Mouse (Mus musculus) kidney, embryonic 16.5 days (tissue): ENCODE measurements around the gene Hist1h3e. TPM values are rescaled to one million over a fixed set of nuclear protein-coding genes. Genes with fewer than 3 reads are reported as not detected.
"Not testable (repeated sequence)": the region's sequence is repeated elsewhere in the genome, so short reads cannot be mapped to it uniquely, and the experiment has no call there.

Experiments used
- ATAC-seq: fragments of 200-750 bp; cut with Nextera tagmentation; 2 replicates; pipeline ENCODE4 v1.8.0; 2017; ENCODE audit warnings: moderate TSS enrichment; ENCODE audit not compliant: low FRiP score, low TSS enrichment
- H3K27ac ChIP-seq: fragments of 300-500 bp; sonication (generic); 2 replicates; pipeline ENCODE4 v1.5.1; 2014; ENCODE audit warnings: low read length
- H3K27me3 ChIP-seq: fragments of 300-500 bp; sonication (generic); 2 replicates; pipeline ENCODE4 v1.6.1; 2014; ENCODE audit warnings: low read length, control low read depth, mixed read lengths; ENCODE audit not compliant: insufficient read depth
- H3K36me3 ChIP-seq: fragments of 300-500 bp; sonication (generic); 2 replicates; pipeline ENCODE4 v1.6.1; 2014; ENCODE audit warnings: low read length, control low read depth, mixed read lengths; ENCODE audit not compliant: insufficient read depth
- H3K4me1 ChIP-seq: fragments of 300-500 bp; sonication (generic); 2 replicates; pipeline ENCODE4 v1.6.1; 2014; ENCODE audit warnings: low read length, control low read depth, mixed read lengths; ENCODE audit not compliant: insufficient read depth
- H3K4me2 ChIP-seq: fragments of 300-500 bp; sonication (generic); replicated peaks from 2 replicates; pipeline ENCODE4 v1.6.1; 2014; ENCODE audit warnings: low read depth, low read length
- H3K4me3 ChIP-seq: fragments of 300-500 bp; sonication (generic); 2 replicates; pipeline ENCODE4 v1.5.1; 2014; ENCODE audit warnings: mild to moderate bottlenecking, low read length
- H3K9ac ChIP-seq: fragments of 300-500 bp; sonication (generic); replicated peaks from 2 replicates; pipeline ENCODE4 v1.6.1; 2014; ENCODE audit warnings: low read length
- H3K9me3 ChIP-seq: fragments of 300-500 bp; sonication (generic); 2 replicates; pipeline ENCODE4 v1.6.1; 2016; ENCODE audit warnings: low read length, control low read depth
- WGBS: fragments of 180-500 bp; shearing (Covaris S2); extraction: QIAGEN DNeasy Blood & Tissue Kit; methylation state at CpG from one replicate; pipeline ENCODE4 v1.1.7; 2014; 5-methylcytosine and 5-hydroxymethylcytosine counted together
- polyA plus RNA-seq: library from polyadenylated mRNA; unstranded; fragments of >200 nt; fragmentation: Nextera tagmentation; extraction: Ambion mirVana; gene quantifications from 2 replicates; pipeline ENCODE4 v1.2.1, GENCODE M21; 2015

Gene Hist1h3e
- polyA plus RNA-seq, 1 experiment from 2014 or later = 4.7 TPM

GRCm38 (mm10) chr13:23585029-23585441 is 22.9 kb upstream of the Hist1h3e start:
- no peaks in the 10 kb centered on the region for H3K9me3 ChIP-seq
- peak overlapping the region; percentile 83 for H3K4me2 ChIP-seq
- H3K36me3 ChIP-seq = no peaks in the 10 kb centered on the region
- under 1% methylated on average over 21 of the region's 21 CpGs for WGBS
- peak overlapping the region; percentile 88 for H3K9ac ChIP-seq
- no peaks in the 10 kb centered on the region for H3K27me3 ChIP-seq
- peaks cover 35% of the 10 kb centered on the region for H3K4me1 ChIP-seq
- no peak for ATAC-seq
- H3K4me3 ChIP-seq = peak overlapping the region; percentile 46
- peak overlapping the region; percentile 95 for H3K27ac ChIP-seq

DNA sequence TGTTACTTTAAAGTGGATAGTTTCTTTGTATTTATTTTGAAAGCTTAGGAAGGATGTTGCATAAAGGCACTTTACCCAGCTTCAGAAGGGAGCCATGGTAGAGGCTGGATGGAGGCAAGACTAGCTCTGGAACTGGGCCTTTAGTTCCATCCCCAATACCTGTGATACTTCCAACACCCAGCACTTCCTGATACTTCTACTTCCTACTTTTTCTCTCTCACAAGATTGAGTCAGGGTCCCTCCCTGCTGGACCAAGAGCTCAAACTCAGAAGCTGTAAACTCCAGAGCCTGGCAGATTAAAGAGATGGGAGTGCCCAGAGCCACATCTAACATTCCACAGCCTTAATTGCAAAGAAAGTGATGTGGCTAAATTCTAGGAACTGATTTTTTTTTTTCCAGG is 22.2 kb upstream of the Hist1h3e start:
- ATAC-seq = no peak
- H3K9ac ChIP-seq = peak overlapping the region; percentile 88
- H3K27me3 ChIP-seq = no peaks in the 10 kb centered on the region
- no peaks in the 10 kb centered on the region for H3K9me3 ChIP-seq
- no peaks in the 10 kb centered on the region for H3K36me3 ChIP-seq
- H3K27ac ChIP-seq = peak overlapping the region; percentile 95
- peak overlapping the region; percentile 83 for H3K4me2 ChIP-seq
- peaks cover 35% of the 10 kb centered on the region for H3K4me1 ChIP-seq
- peak overlapping the region; percentile 46 for H3K4me3 ChIP-seq

- ATAC-seq = no peak
- Histone ChIP-seq H3K36me3 (no peaks in the 10 kb centered on the region), H3K4me2 (peak overlapping the region; percentile 7; the same call in 1 of the 2 replicates), H3K4me3 (no peak overlapping the region), H3K9me3 (no peaks in the 10 kb centered on the region), H3K27me3 (no peaks in the 10 kb centered on the region), H3K4me1 (peaks cover 35% of the 10 kb centered on the region), H3K27ac (peak overlapping the region; percentile 92), H3K9ac (peak overlapping the region; percentile 7; the same call in 1 of the 2 replicates)
These were observed 21.4 kb upstream of the Hist1h3e start for GRCm38 (mm10) chr13:23583387-23584068.

DNA sequence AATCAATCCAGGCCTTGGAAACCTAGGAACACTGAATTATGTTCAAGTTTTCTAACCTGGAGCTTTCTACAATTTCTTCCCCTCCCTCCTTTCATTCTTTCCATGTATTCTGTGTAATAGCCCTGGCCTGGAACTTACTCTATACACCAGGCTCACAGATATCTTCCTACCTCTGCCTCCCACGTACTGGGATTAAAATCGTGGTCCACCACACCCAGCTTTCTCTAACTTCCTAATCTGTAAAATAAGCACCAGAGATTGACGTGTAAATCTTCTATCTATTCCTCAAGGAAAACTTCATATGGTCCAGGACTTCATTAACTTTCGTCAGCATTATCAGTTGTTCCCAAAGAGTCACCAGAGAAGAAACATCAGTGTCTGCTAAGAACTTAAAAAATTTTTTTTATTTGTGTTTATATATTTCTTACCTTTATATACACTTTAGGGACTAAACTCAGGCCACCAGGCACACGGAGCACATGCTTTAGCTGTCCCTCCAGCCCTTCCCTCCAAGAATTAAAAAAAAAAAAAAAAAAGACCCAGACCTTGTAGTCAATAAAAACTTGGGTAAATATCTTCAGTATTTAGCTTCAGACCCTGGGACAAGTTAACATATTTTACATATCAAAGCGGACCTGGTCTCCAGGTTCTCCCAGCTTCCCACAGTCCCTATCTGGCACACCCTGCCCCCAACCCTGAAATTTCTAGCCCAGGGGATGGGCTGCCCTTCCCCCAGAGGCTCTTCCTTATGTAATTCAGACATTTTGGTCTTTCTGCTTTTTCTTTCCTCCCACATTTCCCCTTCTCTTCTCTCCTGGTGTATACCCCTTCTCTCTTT is 20.3 kb upstream of the Hist1h3e start:
- Histone ChIP-seq H3K36me3 (no peaks in the 10 kb centered on the region), H3K9ac (peak overlapping the region; percentile 79), H3K4me2 (peak overlapping the region; percentile 71), H3K4me1 (peaks cover 35% of the 10 kb centered on the region), H3K27ac (peak overlapping the region; percentile 92), H3K27me3 (no peaks in the 10 kb centered on the region), H3K4me3 (peak overlapping the region; percentile 65), H3K9me3 (no peaks in the 10 kb centered on the region)
- WGBS = 6% methylated on average over 6 of the region's 6 CpGs
- no peak for ATAC-seq

DNA sequence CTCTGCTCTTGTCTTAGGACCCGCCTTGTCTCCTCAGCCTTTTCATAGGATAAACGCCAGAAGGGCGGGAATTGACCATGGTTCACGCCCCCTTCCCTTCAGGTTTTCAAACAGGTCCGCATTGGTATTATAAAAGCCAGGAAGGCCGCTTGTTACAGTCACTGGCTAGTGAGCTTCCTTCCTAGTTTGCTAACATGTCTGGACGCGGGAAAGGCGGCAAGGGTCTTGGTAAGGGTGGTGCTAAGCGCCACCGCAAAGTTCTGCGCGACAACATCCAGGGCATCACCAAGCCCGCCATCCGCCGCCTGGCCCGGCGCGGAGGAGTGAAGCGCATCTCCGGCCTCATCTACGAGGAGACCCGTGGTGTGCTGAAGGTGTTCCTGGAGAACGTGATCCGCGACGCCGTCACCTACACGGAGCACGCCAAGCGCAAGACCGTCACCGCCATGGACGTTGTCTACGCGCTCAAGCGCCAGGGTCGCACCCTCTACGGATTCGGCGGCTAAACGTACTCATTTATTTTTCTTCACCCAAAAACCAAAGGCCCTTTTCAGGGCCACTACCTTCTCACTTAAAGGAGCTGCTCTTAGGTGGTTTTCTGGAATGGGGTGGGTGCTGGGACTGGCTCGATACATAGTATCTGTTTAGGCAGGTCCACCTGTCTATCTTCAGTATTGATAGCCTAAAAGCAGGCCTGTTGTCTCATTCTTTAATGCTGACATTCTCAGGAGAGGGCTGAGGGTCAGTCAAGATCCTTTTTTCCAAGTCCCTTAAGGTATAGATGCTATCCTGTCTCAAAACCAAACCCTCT is 19.4 kb upstream of the Hist1h3e start, which contains the start of gene Hist1h4d:
Hist1h4d (plus strand) TSS at position 191 of the 811 bp plus-strand sequence.
- Histone ChIP-seq H3K36me3 (no peaks in the 10 kb centered on the region), H3K9ac (peak within 1 kb of the TSS; percentile 79), H3K9me3 (no peaks in the 10 kb centered on the region), H3K4me1 (peaks cover 37% of the 10 kb centered on the region), H3K27ac (peak within 1 kb of the TSS; percentile 92), H3K27me3 (no peaks in the 10 kb centered on the region), H3K4me3 (peak within 1 kb of the TSS; percentile 65), H3K4me2 (peak within 1 kb of the TSS; percentile 71)
- 0% methylated on average over 43 of the region's 43 CpGs for WGBS
- peak; percentile 93 for ATAC-seq

GRCm38 (mm10) chr13:23577835-23578234 is 15.7 kb upstream of the Hist1h3e start:
- WGBS = 94% methylated on average over 1 of the region's 1 CpGs

DNA sequence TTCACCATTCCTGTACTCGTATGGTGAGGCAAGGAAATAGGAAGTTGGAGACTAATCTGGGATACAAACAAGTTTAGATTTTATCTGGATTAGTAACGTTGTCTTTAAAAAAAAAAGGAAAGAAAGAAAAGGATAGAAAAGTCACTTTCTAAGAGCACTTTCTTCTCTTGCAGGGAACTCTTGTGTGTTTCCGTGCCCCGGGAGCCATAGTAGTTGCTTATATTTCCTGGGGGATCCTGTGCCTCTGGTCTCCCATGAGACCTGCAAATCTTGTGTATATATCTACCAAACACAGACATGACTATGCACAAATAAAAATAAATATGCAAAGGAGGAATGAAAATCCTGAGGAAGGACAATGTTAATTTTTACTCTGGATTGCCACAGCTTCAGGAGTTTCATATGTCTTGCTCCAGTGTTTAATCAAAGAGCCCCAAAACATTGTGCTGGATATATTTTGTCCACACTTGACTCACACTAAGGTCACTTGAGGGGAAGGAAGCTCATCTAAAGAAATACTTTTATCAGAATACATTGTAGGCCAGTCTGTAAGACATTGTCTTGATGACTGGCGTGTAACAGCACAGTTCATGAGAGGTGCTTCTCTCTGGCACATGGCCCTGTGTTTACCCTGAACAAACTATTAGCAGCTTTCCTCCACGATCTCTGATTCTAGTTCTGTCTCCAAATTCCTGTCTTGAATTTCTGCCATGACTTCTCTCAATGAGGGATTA is 14.9 kb upstream of the Hist1h3e start:
- WGBS = 38% methylated on average over 6 of the region's 6 CpGs
- Histone ChIP-seq H3K9ac (peak overlapping the region; percentile 79), H3K27me3 (no peaks in the 10 kb centered on the region), H3K4me3 (peak overlapping the region; percentile 54), H3K27ac (peak overlapping the region; percentile 89), H3K4me1 (peaks cover 19% of the 10 kb centered on the region), H3K36me3 (no peaks in the 10 kb centered on the region), H3K9me3 (no peaks in the 10 kb centered on the region), H3K4me2 (peak overlapping the region; percentile 61)
- no peak for ATAC-seq

More at GRCm38 (mm10) chr13:23577835-23578234, 15.7 kb upstream of the Hist1h3e start:
- H3K4me1 ChIP-seq = peaks cover 22% of the 10 kb centered on the region
- no peak overlapping the region for H3K4me3 ChIP-seq
- no peak for ATAC-seq
- no peaks in the 10 kb centered on the region for H3K27me3 ChIP-seq
- H3K9ac ChIP-seq = no peak overlapping the region
- no peaks in the 10 kb centered on the region for H3K9me3 ChIP-seq
- no peak overlapping the region for H3K4me2 ChIP-seq
- H3K27ac ChIP-seq = no peak overlapping the region
- H3K36me3 ChIP-seq = no peaks in the 10 kb centered on the region

GRCm38 (mm10) chr13:23576351-23576881 is 14.2 kb upstream of the Hist1h3e start:
- Histone ChIP-seq H3K4me3 (peak overlapping the region; percentile 54), H3K4me2 (peak overlapping the region; percentile 61), H3K4me1 (peaks cover 15% of the 10 kb centered on the region), H3K27me3 (no peaks in the 10 kb centered on the region), H3K9ac (peak overlapping the region; percentile 79), H3K9me3 (no peaks in the 10 kb centered on the region), H3K27ac (peak overlapping the region; percentile 89), H3K36me3 (no peaks in the 10 kb centered on the region)
- WGBS = 7% methylated on average over 7 of the region's 7 CpGs
- ATAC-seq = no peak

DNA sequence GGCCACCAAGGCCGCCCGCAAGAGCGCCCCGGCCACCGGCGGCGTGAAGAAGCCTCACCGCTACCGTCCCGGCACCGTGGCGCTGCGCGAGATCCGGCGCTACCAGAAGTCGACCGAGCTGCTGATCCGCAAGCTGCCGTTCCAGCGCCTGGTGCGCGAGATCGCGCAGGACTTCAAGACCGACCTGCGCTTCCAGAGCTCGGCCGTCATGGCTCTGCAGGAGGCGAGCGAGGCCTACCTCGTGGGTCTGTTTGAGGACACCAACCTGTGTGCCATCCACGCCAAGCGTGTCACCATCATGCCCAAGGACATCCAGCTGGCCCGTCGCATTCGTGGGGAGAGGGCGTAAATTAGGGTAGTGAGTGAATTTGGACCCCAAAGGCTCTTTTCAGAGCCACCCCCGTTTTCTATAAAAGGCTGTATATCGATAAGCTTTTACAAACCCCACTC is 13.7 kb upstream of the Hist1h3e start:
- Histone ChIP-seq H3K4me2 (peak overlapping the region; percentile 61), H3K9ac (peak overlapping the region; percentile 79), H3K4me1 (peaks cover 15% of the 10 kb centered on the region), H3K4me3 (peak overlapping the region; percentile 54), H3K27ac (peak overlapping the region; percentile 89)
- H3K27me3 ChIP-seq, H3K36me3 ChIP-seq, ATAC-seq, H3K9me3 ChIP-seq: not testable (repeated sequence)
- under 1% methylated on average over 8 of the region's 40 CpGs for WGBS
